Mouse (Mus musculus) brain, embryonic 14.5 days (tissue): ENCODE measurements at regions not wholly inside any gene's neighbourhood (a gene's known extent, or its start where the extent isn't known, plus 50 kb on each side); places are given as distances from the start of the nearest gene placed in this dataset.

Experiments
- CTCF ChIP-seq: fragments of 200-500 bp; IDR thresholded peaks from 2 replicates; pipeline ENCODE4 v1.5.1; 2012; ENCODE audit warnings: inconsistent platforms, mild to moderate bottlenecking, moderate library complexity, borderline replicate concordance; ENCODE audit not compliant: insufficient read depth, insufficient read length; ENCODE audit errors: extremely low read depth
- POLR2A ChIP-seq: fragments of 200-500 bp; IDR thresholded peaks from 2 replicates; pipeline ENCODE4 v1.6.1; 2012; ENCODE audit warnings: mild to moderate bottlenecking, inconsistent platforms, borderline replicate concordance; ENCODE audit not compliant: poor library complexity, insufficient read depth, insufficient read length, severe bottlenecking; ENCODE audit errors: extremely low read depth

GRCm38 (mm10) chr4:12784068-12784467 lies 612.3 kb upstream of the Fam92a start:
- TF ChIP-seq CTCF = no peak
- no peak for TF ChIP-seq POLR2A
